Mouse (Mus musculus): ENCODE data around the gene Tmem260.

The Tmem260 gene

GRCm38 (mm10) chr14:48481591-48481990 lies 35.7 kb downstream of the Tmem260 start:
- DNase-seq (ENCODE audit: low read depth, low spot score), result no peak

- no peak for DNase-seq (ENCODE audit: low read depth, low spot score)
Observed at GRCm38 (mm10) chr14:48482762-48483161, 36.8 kb downstream of the Tmem260 start.

- peak; percentile 48 for DNase-seq (ENCODE audit: low read depth, low spot score)
Observed at GRCm38 (mm10) chr14:48493896-48494295, 48.0 kb downstream of the Tmem260 start.

- DNase-seq (ENCODE audit: low read depth, low spot score), result no peak
Observed at GRCm38 (mm10) chr14:48502573-48502972, 56.6 kb downstream of the Tmem260 start.

DNA sequence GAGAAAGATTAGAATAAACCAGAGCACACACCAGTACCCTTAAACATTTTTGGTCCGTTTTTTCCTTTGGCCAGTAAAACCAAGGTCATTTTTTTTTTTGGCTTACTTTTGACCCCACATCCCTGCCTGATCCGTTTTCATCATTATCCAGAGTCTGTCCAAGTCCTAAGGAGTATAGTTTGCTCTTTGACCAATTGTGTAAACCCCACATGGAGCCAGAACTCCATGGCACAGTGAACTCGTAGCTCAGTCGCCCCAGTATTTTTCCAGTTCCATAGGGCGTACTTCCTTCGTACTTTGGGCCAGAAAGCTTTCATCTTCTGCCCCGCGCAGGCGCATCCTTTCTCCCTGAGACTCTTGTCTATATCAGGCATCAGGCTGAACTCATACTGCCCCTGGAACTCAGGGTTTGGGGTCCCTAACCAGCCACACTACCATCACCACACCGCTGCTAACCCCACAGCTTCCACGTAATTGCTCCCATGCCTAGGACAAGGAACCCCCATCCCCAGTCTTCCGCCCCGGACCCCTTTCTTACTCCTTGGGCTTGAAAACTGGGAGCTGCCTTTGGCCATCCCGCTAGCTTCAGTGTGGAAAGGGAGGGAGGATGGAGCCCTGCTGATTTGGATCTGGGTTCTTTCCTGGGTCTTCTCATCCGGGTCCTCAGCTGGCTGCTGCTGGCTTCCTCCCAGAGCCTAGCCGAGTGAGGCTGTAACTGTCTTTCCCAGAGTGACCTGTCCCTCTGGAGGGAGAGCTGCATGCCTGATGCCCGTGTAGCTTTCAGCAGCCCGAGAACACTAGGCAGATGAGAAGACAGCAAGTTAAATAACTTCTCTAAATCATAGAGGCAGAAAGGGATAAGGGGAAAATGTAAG lies 58.0 kb downstream of the Tmem260 start:
- DNase-seq (ENCODE audit: low read depth, low spot score), result no peak

DNA sequence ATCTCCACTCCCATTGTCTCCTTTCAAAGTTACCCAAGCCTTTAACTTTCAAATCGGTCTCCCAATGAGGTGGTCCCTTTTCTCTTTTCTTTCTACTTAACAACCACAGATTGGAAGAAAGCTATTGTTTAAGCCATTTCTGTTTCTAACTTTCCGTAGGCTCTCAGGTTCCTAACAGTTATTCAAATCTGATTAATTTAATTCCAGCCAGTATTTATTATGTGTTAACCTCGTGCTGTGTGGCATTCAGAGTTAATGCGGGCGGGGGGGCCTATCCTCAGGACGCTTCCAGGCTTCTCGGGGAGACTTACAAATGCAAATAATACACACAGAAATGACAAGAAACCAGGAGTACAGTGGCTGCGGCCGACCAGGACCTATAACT lies 58.6 kb downstream of the Tmem260 start:
- DNase-seq (ENCODE audit: low read depth, low spot score), result no peak

DNA sequence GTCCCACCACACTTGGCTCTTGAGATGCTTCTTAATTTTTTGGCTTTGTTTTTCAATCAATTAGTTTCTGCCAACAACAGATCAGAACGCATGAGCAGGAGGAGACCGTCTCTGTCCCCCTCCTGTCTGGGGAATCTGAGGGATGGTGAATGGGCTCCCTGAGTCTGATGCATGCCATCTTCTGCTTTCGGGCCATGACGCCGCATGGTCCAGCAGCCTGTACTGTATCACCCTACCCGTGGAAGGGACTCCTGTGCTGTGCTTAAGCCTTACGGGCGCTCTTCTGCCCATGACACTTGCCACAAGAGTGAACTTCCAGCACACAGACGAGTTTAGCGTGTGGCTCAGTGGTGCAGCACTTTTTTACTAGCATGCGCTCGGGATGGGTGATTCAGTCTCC lies 59.7 kb downstream of the Tmem260 start:
- no peak for DNase-seq (ENCODE audit: low read depth, low spot score)

- no peak for DNase-seq (ENCODE audit: low read depth, low spot score)
Observed at GRCm38 (mm10) chr14:48507376-48507775, 61.5 kb downstream of the Tmem260 start.

GRCm38 (mm10) chr14:48509131-48509530 lies 63.2 kb downstream of the Tmem260 start:
- no peak for DNase-seq (ENCODE audit: low read depth, low spot score)

DNA sequence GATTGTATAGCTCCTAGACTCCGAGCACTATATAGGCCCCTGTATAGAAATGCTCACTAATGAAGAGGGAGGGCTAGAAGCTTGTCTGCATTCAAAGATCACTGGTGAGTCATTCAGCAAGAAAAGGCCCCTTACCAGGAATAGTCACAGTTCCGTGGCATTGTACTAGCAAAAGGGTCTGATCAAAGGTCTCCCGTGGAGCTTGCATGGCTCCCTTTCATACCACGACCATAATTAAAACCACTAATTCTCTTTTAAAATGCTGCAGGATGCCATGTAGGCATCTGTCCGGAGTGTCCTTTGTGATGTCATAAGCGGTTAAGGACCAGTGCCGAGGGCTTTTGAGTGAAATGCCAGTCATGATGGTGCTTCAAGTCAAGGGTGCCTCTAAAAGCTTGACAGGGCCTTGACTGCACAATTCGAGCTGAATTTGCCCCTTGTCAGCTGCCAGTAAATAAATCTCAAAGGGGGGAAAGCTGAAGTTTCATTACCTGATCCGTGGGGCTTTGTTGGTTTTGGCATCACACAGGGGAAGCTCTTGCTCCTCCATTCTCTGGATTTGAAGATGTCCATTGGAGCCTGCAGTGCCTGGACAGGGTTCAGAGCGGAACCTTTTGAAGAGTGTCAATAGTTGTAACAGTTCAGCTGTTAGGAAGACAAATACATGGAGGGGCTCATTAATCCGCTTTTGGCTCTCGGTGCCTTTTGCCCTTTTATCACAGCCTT lies 67.3 kb downstream of the Tmem260 start:
- DNase-seq (ENCODE audit: low read depth, low spot score), result no peak

DNA sequence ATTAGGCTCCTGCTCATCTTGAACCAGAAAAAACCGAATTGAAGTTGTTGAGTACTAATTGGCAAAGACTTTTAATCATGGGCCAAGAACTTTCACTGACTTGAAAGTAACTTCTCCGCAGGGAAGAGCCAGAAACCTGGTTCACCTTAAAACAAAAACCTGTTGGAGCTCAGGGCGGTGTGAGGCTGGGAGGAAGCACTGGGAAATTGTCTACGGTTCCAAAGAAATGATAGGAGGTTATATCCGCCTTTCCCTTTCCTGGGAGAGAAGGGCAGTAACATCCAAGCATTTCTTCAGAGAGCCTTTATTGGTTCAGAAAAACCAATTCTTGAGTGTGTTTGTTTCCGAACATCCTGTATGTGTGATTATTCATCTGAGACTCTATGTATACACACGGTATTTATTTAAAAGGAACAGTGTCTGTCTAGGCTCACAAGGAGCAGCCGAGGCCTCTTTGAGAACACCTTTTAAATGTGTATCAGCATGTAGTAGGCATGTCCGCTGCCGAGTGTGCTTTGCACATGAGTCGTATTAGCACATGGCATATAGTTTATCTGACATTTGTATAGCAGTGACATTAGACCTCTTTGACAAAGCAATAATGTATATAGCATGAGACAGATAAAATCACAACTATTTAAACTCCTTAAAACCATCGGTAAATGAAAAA lies 68.0 kb downstream of the Tmem260 start:
- no peak for DNase-seq (ENCODE audit: low read depth, low spot score)

GRCm38 (mm10) chr14:48514620-48515019 lies 68.7 kb downstream of the Tmem260 start:
- no peak for DNase-seq (ENCODE audit: low read depth, low spot score)

DNA sequence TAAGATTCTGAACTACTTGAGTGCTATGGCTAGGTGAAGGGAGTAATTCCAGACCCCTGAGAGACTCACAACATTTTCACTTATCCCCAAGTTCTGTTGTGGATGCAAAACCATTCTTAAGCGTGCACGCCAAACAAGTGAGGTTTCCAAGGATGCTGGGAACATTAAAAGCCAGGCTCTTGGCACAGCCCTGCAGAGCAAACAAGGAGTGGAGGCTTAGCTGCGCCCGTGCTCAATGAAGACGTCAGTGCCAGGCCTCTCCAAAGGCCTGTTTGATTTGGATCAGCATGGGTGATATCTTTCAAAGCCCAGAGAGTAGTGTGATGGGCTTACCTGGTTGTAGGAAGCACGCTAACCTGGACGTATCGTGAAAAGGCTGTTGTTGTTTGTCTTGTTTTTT lies 69.6 kb downstream of the Tmem260 start:
- DNase-seq (ENCODE audit: low read depth, low spot score), result no peak

GRCm38 (mm10) chr14:48523361-48523760 lies 77.4 kb downstream of the Tmem260 start:
- DNase-seq (ENCODE audit: low read depth, low spot score), result no peak

DNA sequence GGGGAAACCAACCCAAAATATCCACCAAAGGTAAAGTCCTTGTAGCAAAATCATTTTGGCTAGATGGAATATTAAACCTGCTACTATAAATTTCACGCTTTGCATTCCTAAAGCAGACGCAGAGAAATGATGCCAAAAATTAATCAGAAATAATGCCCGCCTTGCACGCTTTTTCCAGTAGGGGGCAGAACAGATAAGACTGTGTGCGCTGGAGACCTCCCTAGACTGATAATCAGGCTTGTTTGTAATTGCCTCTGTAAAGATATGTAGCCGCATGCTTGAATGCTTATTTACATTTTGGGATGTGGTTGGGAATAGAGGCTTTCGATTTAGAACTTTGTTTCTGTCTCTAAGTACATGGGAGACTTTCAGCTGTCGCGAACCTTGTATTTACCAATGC lies 78.2 kb downstream of the Tmem260 start:
- no peak for DNase-seq (ENCODE audit: low read depth, low spot score)

DNA sequence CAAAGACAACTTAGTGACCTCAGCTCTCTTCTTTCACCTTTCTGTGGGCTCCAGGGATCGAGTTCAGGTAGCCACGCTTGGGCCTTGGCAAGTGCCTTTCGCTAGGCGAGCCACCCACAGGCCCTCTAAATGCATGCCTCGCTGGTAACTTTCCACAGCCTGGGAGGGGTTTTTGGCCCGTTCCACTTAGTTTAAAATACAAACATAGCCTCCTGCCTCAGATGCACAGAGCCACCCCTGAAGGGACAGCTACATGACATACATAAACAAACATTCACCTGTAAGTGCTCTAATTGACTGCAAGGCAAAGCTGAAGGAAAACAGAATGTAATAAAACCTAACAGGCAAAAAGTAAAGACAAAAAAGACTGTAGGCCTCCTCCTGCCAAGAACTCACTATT lies 79.1 kb downstream of the Tmem260 start:
- no peak for DNase-seq (ENCODE audit: low read depth, low spot score)

DNA sequence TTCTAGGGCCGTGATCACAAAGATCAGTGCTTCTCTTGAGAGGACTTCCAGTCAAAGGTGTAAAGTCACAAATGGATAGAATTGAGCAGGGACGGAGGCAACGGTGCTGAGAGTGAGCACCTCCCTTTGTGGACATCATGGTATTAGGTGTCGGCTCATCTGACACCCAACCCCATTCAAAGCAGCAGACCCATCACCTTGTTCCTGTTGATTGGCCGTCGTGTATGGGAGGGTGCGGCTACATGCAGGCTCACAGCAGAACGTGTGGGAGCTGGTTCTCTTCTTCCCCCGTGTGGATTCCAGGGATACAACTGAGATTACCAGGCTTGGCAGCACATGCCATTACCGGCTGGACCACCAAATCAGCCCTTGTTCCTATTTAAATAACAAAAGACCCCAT lies 84.7 kb downstream of the Tmem260 start:
- DNase-seq (ENCODE audit: low read depth, low spot score), result no peak

GRCm38 (mm10) chr14:48537795-48538766 lies 92.2 kb downstream of the Tmem260 start:
- no peak for DNase-seq (ENCODE audit: low read depth, low spot score)

- DNase-seq (ENCODE audit: low read depth, low spot score), result no peak
Observed at GRCm38 (mm10) chr14:48545166-48545565, 99.2 kb downstream of the Tmem260 start.

- no peak for DNase-seq (ENCODE audit: low read depth, low spot score)
Observed at GRCm38 (mm10) chr14:48546009-48546408, 100.1 kb downstream of the Tmem260 start.

- no peak for DNase-seq (ENCODE audit: low read depth, low spot score)
Observed at GRCm38 (mm10) chr14:48549703-48550102, 103.8 kb downstream of the Tmem260 start.

Data from embryo, embryonic 11.5 days (tissue).